Mouse (Mus musculus): ENCODE data around the gene Tmem100. TPM values are rescaled to one million over a fixed set of nuclear protein-coding genes. Genes with fewer than 3 reads are reported as not detected.

Gene Tmem100
- polyA plus RNA-seq, 1 experiment from 2014 or later = 7.7 TPM

GRCm38 (mm10) chr11:90026802-90027174 is 3.4 kb upstream of the Tmem100 start:
- no peak for DNase-seq (ENCODE audit: low spot score)
- no peaks in the 10 kb centered on the region for H3K9me3 ChIP-seq
- H3K27me3 ChIP-seq (replicated peaks; ENCODE audit: low read depth, poor library complexity, severe bottlenecking) = peaks cover 15% of the 10 kb centered on the region
- 59% methylated on average over 5 of the region's 5 CpGs for whole genome bisulfite sequencing
- H3K36me3 ChIP-seq (replicated peaks) = no peaks in the 10 kb centered on the region
- H3K27ac ChIP-seq (replicated peaks) = peak overlapping the region; percentile 7; the same call in 1 of the 2 replicates
- H3K4me3 ChIP-seq = no peak overlapping the region
- peaks cover 43% of the 10 kb centered on the region for H3K4me1 ChIP-seq

- H3K27ac ChIP-seq (replicated peaks) = no peak overlapping the region; the same call in 1 of the 2 replicates
- peaks cover 47% of the 10 kb centered on the region for H3K4me1 ChIP-seq
- no peaks in the 10 kb centered on the region for H3K36me3 ChIP-seq (replicated peaks)
- peaks cover 19% of the 10 kb centered on the region for H3K27me3 ChIP-seq (replicated peaks; ENCODE audit: low read depth, poor library complexity, severe bottlenecking)
- H3K9me3 ChIP-seq = no peaks in the 10 kb centered on the region
- H3K4me3 ChIP-seq = no peak overlapping the region
- WGBS = 48% methylated on average over 7 of the region's 7 CpGs
- no peak for DNase-seq (ENCODE audit: low spot score)
Observed at GRCm38 (mm10) chr11:90027216-90027615, 2.9 kb upstream of the Tmem100 start.

- H3K36me3 ChIP-seq (replicated peaks) = no peaks in the 10 kb centered on the region
- peak overlapping the region; percentile 52; the same call in 1 of the 2 replicates for H3K27ac ChIP-seq (replicated peaks)
- H3K4me3 ChIP-seq = no peak overlapping the region
- WGBS = 93% methylated on average over 8 of the region's 8 CpGs
- no peaks in the 10 kb centered on the region for H3K9me3 ChIP-seq
- DNase-seq (ENCODE audit: low spot score) = no peak
- peaks cover 31% of the 10 kb centered on the region for H3K27me3 ChIP-seq (replicated peaks; ENCODE audit: low read depth, poor library complexity, severe bottlenecking)
- peaks cover 56% of the 10 kb centered on the region for H3K4me1 ChIP-seq
Observed at GRCm38 (mm10) chr11:90028746-90029145, 1.4 kb upstream of the Tmem100 start.

GRCm38 (mm10) chr11:90029354-90029753 is 794 bp upstream of the Tmem100 start:
- Histone ChIP-seq H3K27me3 (replicated peaks; ENCODE audit: low read depth, poor library complexity, severe bottlenecking) (peaks cover 31% of the 10 kb centered on the region), H3K4me1 (peaks cover 56% of the 10 kb centered on the region), H3K4me3 (no peak overlapping the region), H3K36me3 (replicated peaks) (no peaks in the 10 kb centered on the region), H3K27ac (replicated peaks) (0 out of 2 replicates have a peak overlapping the region, but pooled peaks have one; percentile 0), H3K9me3 (no peaks in the 10 kb centered on the region)
- peak; percentile 46 for DNase-seq (ENCODE audit: low spot score)
- 45% methylated on average over 10 of the region's 10 CpGs for WGBS

GRCm38 (mm10) chr11:90030557-90030956 is 409 bp downstream of the Tmem100 start:
- Histone ChIP-seq H3K27ac (replicated peaks) (peak overlapping the region; percentile 26; the same call in 1 of the 2 replicates), H3K27me3 (replicated peaks; ENCODE audit: low read depth, poor library complexity, severe bottlenecking) (peaks cover 31% of the 10 kb centered on the region), H3K4me1 (peaks cover 56% of the 10 kb centered on the region), H3K36me3 (replicated peaks) (no peaks in the 10 kb centered on the region; the same call in 1 of the 2 replicates), H3K9me3 (no peaks in the 10 kb centered on the region), H3K4me3 (peak overlapping the region; percentile 54)
- WGBS = 1% methylated on average over 15 of the region's 15 CpGs
- DNase-seq (ENCODE audit: low spot score) = peak; percentile 75

GRCm38 (mm10) chr11:90031076-90031475 is 928 bp downstream of the Tmem100 start:
- Histone ChIP-seq H3K27ac (replicated peaks) (peak overlapping the region; percentile 26; the same call in 1 of the 2 replicates), H3K4me1 (peaks cover 52% of the 10 kb centered on the region), H3K36me3 (replicated peaks) (no peaks in the 10 kb centered on the region; the same call in 1 of the 2 replicates), H3K27me3 (replicated peaks; ENCODE audit: low read depth, poor library complexity, severe bottlenecking) (peaks cover 31% of the 10 kb centered on the region), H3K4me3 (peak overlapping the region; percentile 54), H3K9me3 (no peaks in the 10 kb centered on the region)
- no peak for DNase-seq (ENCODE audit: low spot score)
- 21% methylated on average over 7 of the region's 7 CpGs for WGBS

- Histone ChIP-seq H3K36me3 (replicated peaks) (peaks cover 13% of the 10 kb centered on the region), H3K4me3 (peak overlapping the region; percentile 45), H3K4me1 (peaks cover 34% of the 10 kb centered on the region), H3K9me3 (peaks cover 8% of the 10 kb centered on the region), H3K27ac (replicated peaks) (no peak overlapping the region), H3K27me3 (replicated peaks; ENCODE audit: low read depth, poor library complexity, severe bottlenecking) (peaks cover 31% of the 10 kb centered on the region)
- DNase-seq (ENCODE audit: low spot score) = no peak
- WGBS = 23% methylated on average over 8 of the region's 8 CpGs
Observed at GRCm38 (mm10) chr11:90032807-90033206, 2.7 kb downstream of the Tmem100 start.

- peak overlapping the region; percentile 45 for H3K4me3 ChIP-seq
- H3K9me3 ChIP-seq = peaks cover 8% of the 10 kb centered on the region
- H3K36me3 ChIP-seq (replicated peaks) = peaks cover 13% of the 10 kb centered on the region
- H3K27me3 ChIP-seq (replicated peaks; ENCODE audit: low read depth, poor library complexity, severe bottlenecking) = peaks cover 31% of the 10 kb centered on the region
- DNase-seq (ENCODE audit: low spot score) = no peak
- no peak overlapping the region for H3K27ac ChIP-seq (replicated peaks)
- H3K4me1 ChIP-seq = peaks cover 33% of the 10 kb centered on the region
- 35% methylated on average over 5 of the region's 5 CpGs for WGBS
Observed at GRCm38 (mm10) chr11:90033442-90033841, 3.3 kb downstream of the Tmem100 start.

- Histone ChIP-seq H3K27me3 (replicated peaks; ENCODE audit: low read depth, poor library complexity, severe bottlenecking) (peaks cover 30% of the 10 kb centered on the region), H3K9me3 (peaks cover 8% of the 10 kb centered on the region), H3K27ac (replicated peaks) (no peak overlapping the region), H3K4me3 (no peak overlapping the region), H3K36me3 (replicated peaks) (peaks cover 13% of the 10 kb centered on the region), H3K4me1 (peaks cover 31% of the 10 kb centered on the region)
- WGBS = 93% methylated on average over 12 of the region's 12 CpGs
- DNase-seq (ENCODE audit: low spot score) = no peak
Observed at GRCm38 (mm10) chr11:90034646-90035045, 4.5 kb downstream of the Tmem100 start.

GRCm38 (mm10) chr11:90035532-90035931 is 5.4 kb downstream of the Tmem100 start:
- Histone ChIP-seq H3K27me3 (replicated peaks; ENCODE audit: low read depth, poor library complexity, severe bottlenecking) (peaks cover 24% of the 10 kb centered on the region), H3K9me3 (peaks cover 8% of the 10 kb centered on the region), H3K4me1 (peaks cover 24% of the 10 kb centered on the region), H3K27ac (replicated peaks) (no peak overlapping the region), H3K4me3 (no peak overlapping the region), H3K36me3 (replicated peaks) (peaks cover 13% of the 10 kb centered on the region)
- 92% methylated on average over 14 of the region's 14 CpGs for WGBS
- DNase-seq (ENCODE audit: low spot score) = no peak

GRCm38 (mm10) chr11:90036416-90036815 is 6.3 kb downstream of the Tmem100 start:
- DNase-seq (ENCODE audit: low spot score) = no peak
- Histone ChIP-seq H3K9me3 (peaks cover 8% of the 10 kb centered on the region), H3K4me3 (no peak overlapping the region), H3K36me3 (replicated peaks) (peaks cover 13% of the 10 kb centered on the region), H3K4me1 (peaks cover 17% of the 10 kb centered on the region), H3K27me3 (replicated peaks; ENCODE audit: low read depth, poor library complexity, severe bottlenecking) (peaks cover 20% of the 10 kb centered on the region), H3K27ac (replicated peaks) (no peak overlapping the region)
- 89% methylated on average over 4 of the region's 4 CpGs for WGBS

- Histone ChIP-seq H3K9me3 (peaks cover 8% of the 10 kb centered on the region), H3K4me1 (peaks cover 5% of the 10 kb centered on the region), H3K4me3 (no peak overlapping the region), H3K27me3 (replicated peaks; ENCODE audit: low read depth, poor library complexity, severe bottlenecking) (peaks cover 4% of the 10 kb centered on the region; the same call in 1 of the 2 replicates), H3K27ac (replicated peaks) (no peak overlapping the region), H3K36me3 (replicated peaks) (peaks cover 13% of the 10 kb centered on the region)
- peak; percentile 67 for DNase-seq (ENCODE audit: low spot score)
- WGBS = 26% methylated on average over 5 of the region's 5 CpGs
Observed at GRCm38 (mm10) chr11:90038022-90038421, 7.9 kb downstream of the Tmem100 start.

GRCm38 (mm10) chr11:90044459-90044858 is 14.3 kb downstream of the Tmem100 start:
- Histone ChIP-seq H3K27ac (replicated peaks) (no peak overlapping the region), H3K4me1 (peaks cover 14% of the 10 kb centered on the region), H3K9me3 (no peaks in the 10 kb centered on the region), H3K4me3 (no peak overlapping the region), H3K36me3 (replicated peaks) (no peaks in the 10 kb centered on the region), H3K27me3 (replicated peaks; ENCODE audit: low read depth, poor library complexity, severe bottlenecking) (no peaks in the 10 kb centered on the region)
- no peak for DNase-seq (ENCODE audit: low spot score)
- 93% methylated on average over 4 of the region's 4 CpGs for WGBS
